Mouse (Mus musculus): ENCODE results near the gene Olfr720. TPM values are rescaled to one million over a fixed set of nuclear protein-coding genes. Genes with fewer than 3 reads are reported as not detected.

The Olfr720 gene
- not detected for total RNA-seq (2021)

DNA sequence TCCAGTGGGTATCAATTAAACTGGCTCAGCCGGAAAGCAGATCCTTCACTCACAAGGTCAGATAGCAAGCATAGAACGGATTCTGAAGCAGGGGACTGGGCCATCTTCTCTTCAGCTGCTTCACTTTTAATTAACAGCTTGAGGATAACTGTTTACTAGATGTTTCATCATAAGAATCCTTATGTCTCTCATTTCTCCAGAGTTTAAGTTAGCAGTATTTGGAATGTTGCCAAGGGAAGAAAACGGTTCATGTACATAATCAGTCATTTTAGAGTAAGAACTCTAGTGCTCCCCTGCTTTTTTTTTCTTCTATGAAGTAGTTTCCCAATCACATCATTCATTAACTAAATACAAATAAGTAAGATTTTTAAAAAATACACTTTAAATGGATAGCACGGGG lies at the start of gene Olfr720:
Gene Olfr720 (minus strand): TSS at position 101 of the 400 bp plus-strand sequence.
- no peak for DNase-seq

Other genes starting within 250 kb of the Olfr720 start
- gene Atxn7, start 225.4 kb downstream of the Olfr720 start, total RNA-seq (2021) = 10 to 100 TPM; 29.0 to 32.6 TPM
- 100 to 1,000 TPM in 1 of 2 experiments, 10 to 100 TPM in 1; 93.8 to 101 TPM for gene Thoc7, start 225.0 kb downstream of the Olfr720 start, total RNA-seq (2021)
- 100 to 1,000 TPM; 123 to 136 TPM for gene Psmd6, start 65.9 kb downstream of the Olfr720 start, total RNA-seq (2021)
- gene Olfr31, start 136.0 kb upstream of the Olfr720 start, total RNA-seq (2021) = not detected
- 1 to 10 TPM; 3.0 TPM for gene Il3ra, start 159.4 kb upstream of the Olfr720 start, total RNA-seq (2021)
- not detected for gene Olfr721-ps1, start 214.5 kb upstream of the Olfr720 start, total RNA-seq (2021)

Measured in layer of hippocampus, postnatal 36 days (tissue).